Mouse (Mus musculus): Measurements from ENCODE around the gene Gm21170.
"Not testable (repeated sequence)": the region's sequence is repeated elsewhere in the genome, so short reads cannot be mapped to it uniquely, and the experiment has no call there.

Gm21170 gene

DNA sequence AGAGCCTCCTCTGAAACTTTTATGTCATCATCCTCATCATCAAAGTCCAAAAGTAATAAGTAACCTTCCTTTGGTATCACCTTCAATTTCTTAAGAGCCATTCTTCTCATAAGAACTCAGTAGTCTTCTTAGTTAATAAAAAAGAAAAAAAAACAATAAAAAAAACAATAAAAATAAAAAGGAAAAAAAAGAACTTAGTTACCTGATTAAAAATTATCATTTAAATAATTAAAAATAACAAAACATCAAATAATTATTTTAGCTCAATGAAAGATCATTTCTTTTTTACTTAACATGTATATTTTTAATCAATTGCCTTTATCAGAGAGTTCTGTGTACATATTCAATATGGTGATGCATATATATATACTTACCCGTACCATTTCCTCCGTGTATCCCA, at the start of gene Gm21170:
TSS of gene Gm21170 (minus strand) at position 101 of the 400 bp plus-strand sequence.
- DNase-seq: not testable (repeated sequence)
